Mouse (Mus musculus) embryonic facial prominence, embryonic 14.5 days (tissue): Measurements from ENCODE around the gene Fa2h. TPM values are rescaled to one million over a fixed set of nuclear protein-coding genes. Genes with fewer than 3 reads are reported as not detected.

Experiments
- ATAC-seq: fragments of 200-750 bp; cut with Nextera tagmentation; 2 replicates; pipeline ENCODE4 v1.8.0; 2017; ENCODE audit warnings: low read depth, moderate number of reproducible peaks, moderate TSS enrichment
- DNase-seq: peaks from one replicate; pipeline ENCODE4 v3.0.0-alpha.2; 2015; ENCODE audit warnings: low spot score
- H3K27ac ChIP-seq: fragments of 300-500 bp; sonication (generic); replicated peaks from 2 replicates; pipeline ENCODE4 v1.5.1; 2014; ENCODE audit warnings: low read depth, mild to moderate bottlenecking, low read length, moderate library complexity
- H3K27me3 ChIP-seq: fragments of 300-500 bp; sonication (generic); replicated peaks from 2 replicates; pipeline ENCODE4 v1.6.1; 2014; ENCODE audit warnings: low read length; ENCODE audit not compliant: control insufficient read depth, insufficient read depth
- H3K36me3 ChIP-seq: fragments of 300-500 bp; sonication (generic); 2 replicates; pipeline ENCODE4 v1.6.1; 2014; ENCODE audit warnings: low read length, mixed read lengths; ENCODE audit not compliant: control insufficient read depth, insufficient read depth
- H3K4me1 ChIP-seq: fragments of 300-500 bp; sonication (generic); 2 replicates; pipeline ENCODE4 v1.6.1; 2014; ENCODE audit warnings: antibody characterized with exemption, low read length; ENCODE audit not compliant: control insufficient read depth, insufficient read depth
- H3K4me2 ChIP-seq: fragments of 300-500 bp; sonication (generic); 2 replicates; pipeline ENCODE4 v1.6.1; 2014; ENCODE audit warnings: low read depth, mild to moderate bottlenecking, low read length, moderate library complexity, mixed read lengths
- H3K4me3 ChIP-seq: fragments of 300-500 bp; sonication (generic); 2 replicates; pipeline ENCODE4 v1.5.1; 2014; ENCODE audit warnings: low read depth, mild to moderate bottlenecking, low read length
- H3K9ac ChIP-seq: fragments of 300-500 bp; sonication (generic); 2 replicates; pipeline ENCODE4 v1.6.1; 2014; ENCODE audit warnings: low read depth, mild to moderate bottlenecking, low read length, moderate library complexity, mixed read lengths
- H3K9me3 ChIP-seq: fragments of 300-500 bp; sonication (generic); 2 replicates; pipeline ENCODE4 v1.6.1; 2016; ENCODE audit warnings: low read length; ENCODE audit not compliant: control insufficient read depth
- WGBS: fragments of 180-500 bp; shearing (Covaris S2); extraction: QIAGEN DNeasy Blood & Tissue Kit; methylation state at CpG from one replicate; pipeline ENCODE4 v1.1.7; 2014; 5-methylcytosine and 5-hydroxymethylcytosine counted together
- polyA plus RNA-seq: library from polyadenylated mRNA; unstranded; fragments of >200 nt; fragmentation: Nextera tagmentation; extraction: Ambion mirVana; gene quantifications from 2 replicates; pipeline ENCODE4 v1.2.1, GENCODE M21; 2014

Gene Fa2h
- polyA plus RNA-seq, 1 experiment from 2014 or later, result 0.13 TPM

DNA sequence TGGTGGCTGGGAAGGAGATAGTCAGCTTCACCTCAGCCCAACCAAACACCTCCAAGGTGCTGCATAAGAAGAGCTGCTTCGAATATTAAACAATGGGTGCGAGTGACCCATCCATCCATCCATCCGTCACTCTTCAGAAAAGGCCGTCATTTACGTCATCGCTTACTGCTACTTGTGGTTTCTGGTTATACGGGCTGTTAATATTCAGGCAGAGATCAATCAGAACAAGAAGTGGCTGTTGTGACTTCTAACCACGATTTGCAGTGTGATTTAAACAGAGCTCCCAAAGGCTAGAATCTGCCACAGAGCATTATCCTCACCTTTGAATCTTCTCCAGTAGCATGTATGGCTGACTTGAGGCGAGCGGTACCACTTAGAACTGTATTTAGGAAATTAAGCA lies 23.6 kb upstream of the Fa2h start:
- ATAC-seq (no peak), DNase-seq (no peak)
- Histone ChIP-seq H3K27ac (no peak overlapping the region), H3K36me3 (no peaks in the 10 kb centered on the region), H3K9me3 (no peaks in the 10 kb centered on the region), H3K4me1 (no peaks in the 10 kb centered on the region), H3K4me2 (no peak overlapping the region), H3K4me3 (no peak overlapping the region), H3K27me3 (no peaks in the 10 kb centered on the region), H3K9ac (no peak overlapping the region)
- 77% methylated on average over 10 of the region's 10 CpGs for WGBS

DNA sequence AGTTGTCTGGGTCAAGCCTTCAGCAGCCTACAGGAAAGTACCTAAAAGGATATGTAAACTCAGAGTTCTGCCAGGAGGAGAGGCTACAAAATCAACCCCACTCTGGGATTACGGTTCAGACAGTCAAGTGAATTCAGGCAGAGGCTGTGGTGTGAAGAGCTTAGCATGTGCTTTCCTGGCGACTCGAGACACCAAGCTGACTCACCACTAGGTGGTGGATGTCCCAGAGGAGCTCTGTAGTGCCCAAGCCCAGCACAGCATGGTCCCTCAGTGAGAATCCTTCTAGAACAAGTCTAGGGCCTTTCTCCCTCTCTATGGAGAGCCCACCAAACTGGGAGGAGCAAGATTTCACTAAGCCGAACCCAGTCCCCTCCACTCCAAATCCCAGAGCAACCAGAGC lies 9.8 kb upstream of the Fa2h start:
- H3K4me2 ChIP-seq, result no peak overlapping the region
- no peak for DNase-seq

DNA sequence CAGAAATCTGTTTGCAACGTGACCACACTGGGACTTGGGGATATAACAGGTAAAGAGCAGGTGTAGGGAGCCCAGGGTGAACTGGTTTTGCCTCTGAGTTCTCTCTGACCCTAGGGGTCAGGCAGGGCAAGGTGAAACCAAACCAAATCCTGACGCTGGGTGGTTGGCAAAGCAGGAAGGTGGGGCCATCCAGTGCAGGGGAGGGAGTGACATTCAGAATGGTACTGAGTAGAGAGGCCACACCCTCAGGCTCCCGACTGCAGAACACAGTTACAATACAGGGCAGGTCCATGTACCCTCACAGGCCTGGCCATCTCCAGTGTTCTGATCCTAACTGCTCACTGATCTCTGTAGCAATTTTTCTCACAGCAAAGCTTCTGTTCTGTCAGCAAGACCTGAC lies 2.4 kb downstream of the Fa2h start:
- H3K27me3 ChIP-seq, result peaks cover 51% of the 10 kb centered on the region
- H3K9ac ChIP-seq, result no peak overlapping the region
- WGBS, result 18% methylated on average over 3 of the region's 3 CpGs
- H3K4me1 ChIP-seq, result peaks cover 6% of the 10 kb centered on the region; the same call in 1 of the 2 replicates
- H3K36me3 ChIP-seq, result no peaks in the 10 kb centered on the region
- H3K27ac ChIP-seq, result no peak overlapping the region
- no peaks in the 10 kb centered on the region for H3K9me3 ChIP-seq
- DNase-seq (no peak), ATAC-seq (no peak)
- no peak overlapping the region for H3K4me3 ChIP-seq
- no peak overlapping the region for H3K4me2 ChIP-seq

More for the DNA sequence above, 9.8 kb upstream of the Fa2h start:
- WGBS, result 46% methylated on average over 4 of the region's 4 CpGs
- Histone ChIP-seq H3K27ac (no peak overlapping the region), H3K36me3 (no peaks in the 10 kb centered on the region), H3K9me3 (no peaks in the 10 kb centered on the region), H3K4me3 (no peak overlapping the region), H3K27me3 (no peaks in the 10 kb centered on the region), H3K4me1 (no peaks in the 10 kb centered on the region), H3K9ac (no peak overlapping the region)
- no peak for ATAC-seq

DNA sequence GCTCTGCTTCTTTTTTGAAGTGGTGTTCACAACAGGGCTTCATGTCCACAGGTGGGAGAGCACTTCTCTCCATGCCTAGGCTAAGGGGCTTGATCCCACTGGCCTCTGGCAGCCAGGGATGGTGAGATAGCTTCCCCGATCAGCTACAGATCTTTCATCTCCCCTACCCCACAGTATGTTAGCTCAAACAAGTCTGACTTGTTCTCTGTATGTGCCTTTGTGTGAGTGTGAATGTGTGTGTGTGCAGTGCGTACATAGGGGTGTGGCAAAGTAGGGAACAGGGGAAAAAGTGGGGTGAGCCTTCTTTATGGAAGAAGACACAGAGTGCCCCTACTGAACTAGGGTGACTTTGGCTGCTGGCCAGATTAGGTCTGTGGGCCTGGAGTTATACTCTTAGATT lies 2.8 kb downstream of the Fa2h start:
- Histone ChIP-seq H3K9me3 (no peaks in the 10 kb centered on the region), H3K27me3 (peaks cover 51% of the 10 kb centered on the region), H3K4me3 (no peak overlapping the region), H3K9ac (no peak overlapping the region), H3K27ac (no peak overlapping the region), H3K4me1 (peaks cover 6% of the 10 kb centered on the region; the same call in 1 of the 2 replicates), H3K4me2 (no peak overlapping the region), H3K36me3 (no peaks in the 10 kb centered on the region)
- no peak for ATAC-seq
- 62% methylated on average over 2 of the region's 2 CpGs for WGBS
- no peak for DNase-seq

DNA sequence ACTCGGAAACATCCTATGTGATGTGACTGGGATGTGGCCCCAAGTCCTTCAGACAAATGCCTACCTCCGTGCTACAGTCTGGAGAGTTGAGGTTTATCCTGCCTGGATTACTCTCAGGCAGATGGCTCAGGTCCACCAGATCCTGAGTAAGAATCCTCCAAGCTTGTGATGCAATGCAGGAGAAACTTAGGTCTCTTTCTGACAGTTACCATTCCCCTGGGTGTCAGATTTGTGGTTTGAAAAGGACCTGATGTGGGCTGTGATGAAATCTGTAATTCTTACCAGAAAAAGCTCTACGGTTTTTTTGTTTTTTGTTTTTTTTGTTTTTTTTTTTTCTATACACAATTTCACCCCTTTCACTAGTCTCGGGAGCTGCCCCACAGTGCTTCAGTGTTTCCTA lies 4.0 kb downstream of the Fa2h start:
- WGBS, result 65% methylated on average over 4 of the region's 4 CpGs
- ATAC-seq (no peak), DNase-seq (no peak)
- H3K27ac ChIP-seq, result no peak overlapping the region
- H3K9me3 ChIP-seq, result no peaks in the 10 kb centered on the region
- no peak overlapping the region for H3K4me2 ChIP-seq
- H3K4me3 ChIP-seq, result no peak overlapping the region
- no peaks in the 10 kb centered on the region for H3K36me3 ChIP-seq
- peaks cover 6% of the 10 kb centered on the region; the same call in 1 of the 2 replicates for H3K4me1 ChIP-seq
- H3K9ac ChIP-seq, result no peak overlapping the region
- H3K27me3 ChIP-seq, result peaks cover 41% of the 10 kb centered on the region

DNA sequence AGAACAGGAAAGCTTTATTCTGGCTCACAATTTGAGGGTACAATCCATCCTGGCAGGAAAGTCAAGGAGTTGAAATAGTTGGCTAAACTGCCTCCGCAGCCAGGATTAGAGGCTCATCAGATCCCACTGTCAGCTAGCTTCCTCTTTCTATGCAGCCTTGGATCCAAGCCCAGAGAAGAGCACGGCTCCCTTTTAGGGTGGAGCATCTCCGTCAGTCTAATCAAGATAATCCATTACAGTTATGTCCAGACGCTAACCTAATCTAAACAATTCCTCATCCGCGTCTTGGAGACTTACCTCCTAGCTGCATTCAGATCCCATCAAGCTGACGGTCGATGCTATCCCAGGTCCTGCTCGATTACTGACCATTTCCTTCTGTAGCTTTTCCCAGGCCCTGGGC lies 7.7 kb downstream of the Fa2h start:
- DNase-seq, result peak; percentile 61
- no peak overlapping the region for H3K4me3 ChIP-seq
- H3K4me2 ChIP-seq, result no peak overlapping the region
- no peak for ATAC-seq
- peaks cover 7% of the 10 kb centered on the region for H3K27me3 ChIP-seq
- no peaks in the 10 kb centered on the region for H3K36me3 ChIP-seq
- H3K27ac ChIP-seq, result no peak overlapping the region
- no peaks in the 10 kb centered on the region for H3K9me3 ChIP-seq
- no peak overlapping the region for H3K9ac ChIP-seq
- no peaks in the 10 kb centered on the region for H3K4me1 ChIP-seq
- WGBS, result 63% methylated on average over 9 of the region's 9 CpGs

DNA sequence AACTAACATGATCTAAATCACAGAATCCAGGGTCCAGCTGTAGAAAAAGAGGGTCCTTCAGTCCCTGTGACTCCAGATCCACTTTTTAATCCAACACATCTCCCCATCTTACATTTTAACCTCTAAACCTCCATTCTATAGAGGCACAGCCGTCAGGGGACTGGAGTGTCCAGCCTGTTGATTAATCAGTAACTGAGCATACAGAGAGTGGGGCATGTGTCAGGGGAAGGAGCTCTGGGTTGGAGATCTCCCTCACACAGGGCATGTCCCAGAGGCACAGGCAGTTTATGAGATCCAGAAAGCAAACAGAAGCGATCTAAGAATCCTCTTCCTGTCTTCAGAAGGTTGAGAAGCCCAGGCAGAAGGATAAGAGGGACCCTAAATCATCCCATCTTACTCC lies 9.0 kb downstream of the Fa2h start:
- H3K9ac ChIP-seq, result no peak overlapping the region
- no peak for ATAC-seq
- WGBS, result 35% methylated on average over 2 of the region's 2 CpGs
- H3K4me2 ChIP-seq, result no peak overlapping the region
- no peaks in the 10 kb centered on the region for H3K36me3 ChIP-seq
- H3K4me1 ChIP-seq, result no peaks in the 10 kb centered on the region
- DNase-seq, result no peak
- no peak overlapping the region for H3K4me3 ChIP-seq
- H3K9me3 ChIP-seq, result no peaks in the 10 kb centered on the region
- no peaks in the 10 kb centered on the region; the same call in 1 of the 2 replicates for H3K27me3 ChIP-seq
- H3K27ac ChIP-seq, result no peak overlapping the region

DNA sequence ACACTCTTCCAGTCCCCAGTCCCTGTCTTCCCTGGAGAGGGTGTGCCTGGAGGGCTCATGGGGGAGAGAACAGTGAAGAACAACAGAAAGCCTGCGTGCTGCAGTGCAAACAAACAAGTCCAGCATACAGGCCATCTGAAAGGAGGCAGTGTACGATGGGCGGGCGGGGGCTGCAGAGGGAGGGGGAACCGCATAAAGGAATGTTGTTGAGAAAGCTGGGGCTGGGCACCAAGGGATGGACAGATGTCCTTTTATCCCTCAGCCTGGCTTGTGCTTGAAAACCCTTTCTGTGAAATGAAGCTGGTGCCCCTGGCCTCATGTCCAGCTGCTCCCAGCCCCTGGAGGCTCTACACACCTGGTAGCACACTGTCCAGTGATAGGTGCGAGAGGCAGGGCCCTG lies 18.4 kb downstream of the Fa2h start:
- Histone ChIP-seq H3K4me3 (no peak overlapping the region), H3K27me3 (no peaks in the 10 kb centered on the region), H3K9me3 (no peaks in the 10 kb centered on the region), H3K4me1 (peaks cover 5% of the 10 kb centered on the region; the same call in 1 of the 2 replicates), H3K4me2 (no peak overlapping the region), H3K27ac (no peak overlapping the region), H3K36me3 (no peaks in the 10 kb centered on the region), H3K9ac (no peak overlapping the region)
- ATAC-seq, result no peak
- no peak for DNase-seq
- 23% methylated on average over 3 of the region's 6 CpGs for WGBS

DNA sequence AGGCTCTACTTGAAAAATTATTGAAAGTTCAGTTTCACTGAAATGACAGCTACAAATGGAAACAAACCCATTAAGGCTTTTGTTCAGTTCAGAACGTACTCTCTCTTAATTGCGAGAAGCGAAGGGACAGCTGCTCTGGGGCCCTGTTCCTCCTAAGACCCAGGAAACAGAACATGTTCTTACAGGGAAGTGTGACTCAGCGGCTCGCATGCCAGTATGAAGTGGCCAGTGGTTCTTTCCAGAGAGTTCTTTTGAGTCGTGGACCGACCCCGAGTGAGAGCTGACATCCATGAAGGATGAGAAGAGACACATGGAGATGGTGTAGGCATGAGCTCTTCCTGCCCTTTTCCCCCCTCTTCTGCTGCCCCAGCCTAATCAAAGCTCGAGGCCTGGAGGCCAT lies 23.9 kb downstream of the Fa2h start:
- no peaks in the 10 kb centered on the region for H3K36me3 ChIP-seq
- DNase-seq (no peak), ATAC-seq (no peak)
- H3K9me3 ChIP-seq, result no peaks in the 10 kb centered on the region
- no peaks in the 10 kb centered on the region for H3K27me3 ChIP-seq
- H3K9ac ChIP-seq, result no peak overlapping the region
- no peak overlapping the region for H3K4me2 ChIP-seq
- 82% methylated on average over 9 of the region's 9 CpGs for WGBS
- no peak overlapping the region for H3K4me3 ChIP-seq
- no peak overlapping the region for H3K27ac ChIP-seq
- H3K4me1 ChIP-seq, result peaks cover 3% of the 10 kb centered on the region; the same call in 1 of the 2 replicates
